Comparison of ENCODE assay signal across 16 mouse cellular contexts in genomic region chr1:193457908-193458307, GRCm38 (mm10).
"Had no signal": no experiment of that assay in that cellular context is flagged by ENCODE, and none has a peak within 500 bp of the region (broad histone marks: within the 10 kb centered on the region; RNA-seq: fewer than 3 reads in every experiment).

No protein-coding gene starts in this region.

- H3K36me3 ChIP-seq: limb, embryonic 12.5 days; limb, embryonic 15.5 days; midbrain, embryonic 12.5 days had no signal

- DNase-seq: kidney, adult 2 months; kidney, postnatal 25 days; layer of hippocampus, adult 9-11 months; liver, postnatal 0 days; thymus, adult 18-20 months; thymus, postnatal 36 days had no signal

- H3K4me3 ChIP-seq: layer of hippocampus, adult 2 months; left cerebral cortex, adult 2 months; limb, embryonic 12.5 days; limb, embryonic 15.5 days; midbrain, embryonic 12.5 days had no signal

- H3K27ac ChIP-seq: kidney, postnatal 0 days; layer of hippocampus, adult 2 months; left cerebral cortex, adult 2 months; limb, embryonic 12.5 days; limb, embryonic 15.5 days; liver, embryonic 14.5 days; midbrain, embryonic 12.5 days had no signal

- H3K4me1 ChIP-seq: limb, embryonic 12.5 days; midbrain, embryonic 12.5 days had no signal

- ATAC-seq: intestine, postnatal 0 days; liver, postnatal 0 days; midbrain, embryonic 16.5 days had no signal

- H3K27me3 ChIP-seq: limb, embryonic 12.5 days; limb, embryonic 15.5 days; midbrain, embryonic 12.5 days had no signal

- H3K4me2 ChIP-seq: limb, embryonic 12.5 days; limb, embryonic 15.5 days; liver, embryonic 11.5 days; midbrain, embryonic 12.5 days had no signal

- H3K9me3 ChIP-seq: limb, embryonic 12.5 days; limb, embryonic 15.5 days; midbrain, embryonic 12.5 days had no signal

- H3K9ac ChIP-seq: limb, embryonic 12.5 days; limb, embryonic 15.5 days; liver, embryonic 14.5 days; liver, postnatal 0 days; midbrain, embryonic 12.5 days had no signal
